Mouse (Mus musculus) gastrocnemius, adult 18-20 months (tissue): ENCODE results near the gene Myh15. TPM values are rescaled to one million over a fixed set of nuclear protein-coding genes. Genes with fewer than 3 reads are reported as not detected.

ENCODE experiments used
- total RNA-seq, 2 experiments: library from RNA; stranded (reverse); gene quantifications; 2 replicates each; pipeline ENCODE4 v1.2.3; 2021

Myh15 gene
- total RNA-seq, 2 experiments from 2014 or later = 0.05 TPM; not detected in 1

Other genes starting within 250 kb of the Myh15 start
- gene Retnlb, start 240.6 kb upstream of the Myh15 start, total RNA-seq = not detected
- 1 to 10 TPM; 5.2 to 7.3 TPM for gene Retnla, start 214.9 kb upstream of the Myh15 start, total RNA-seq
- gene Retnlg, start 184.9 kb upstream of the Myh15 start, total RNA-seq = not detected
- 1 to 10 TPM; 3.2 to 3.4 TPM for gene Dzip3, start 63.3 kb upstream of the Myh15 start, total RNA-seq
- under 1 TPM; 0.40 to 0.53 TPM for gene Cip2a, start 63.3 kb upstream of the Myh15 start, total RNA-seq